Mouse (Mus musculus): Measurements from ENCODE around the gene Oxsr1. TPM values are rescaled to one million over a fixed set of nuclear protein-coding genes. Genes with fewer than 3 reads are reported as not detected.
"Not testable (repeated sequence)": the region's sequence is repeated elsewhere in the genome, so short reads cannot be mapped to it uniquely, and the experiment has no call there.

Gene Oxsr1
- total RNA-seq, 4 experiments from 2014 or later, result 52.5 to 63.2 (median 55.3) TPM

DNA sequence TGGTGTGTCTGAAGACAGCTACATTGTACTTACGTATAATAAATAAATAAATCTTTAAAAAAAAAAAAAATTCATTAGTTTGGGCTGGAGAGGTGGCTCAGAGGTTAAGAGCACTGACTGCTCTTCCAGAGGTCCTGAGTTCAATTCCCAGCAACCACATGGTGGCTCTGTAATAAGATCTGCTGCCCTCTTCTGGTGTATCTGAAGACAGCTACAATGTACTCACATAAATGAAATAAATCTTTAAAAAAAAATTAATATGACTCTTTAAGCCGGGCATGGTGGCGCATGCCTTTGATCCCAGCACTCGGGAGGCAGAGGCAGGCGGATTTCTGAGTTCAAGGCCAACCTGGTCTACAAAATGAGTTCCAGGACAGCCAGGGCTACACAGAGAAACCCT, 47.4 kb downstream of the Oxsr1 start:
- not testable (repeated sequence) for DNase-seq (ENCODE audit: low spot score)

DNA sequence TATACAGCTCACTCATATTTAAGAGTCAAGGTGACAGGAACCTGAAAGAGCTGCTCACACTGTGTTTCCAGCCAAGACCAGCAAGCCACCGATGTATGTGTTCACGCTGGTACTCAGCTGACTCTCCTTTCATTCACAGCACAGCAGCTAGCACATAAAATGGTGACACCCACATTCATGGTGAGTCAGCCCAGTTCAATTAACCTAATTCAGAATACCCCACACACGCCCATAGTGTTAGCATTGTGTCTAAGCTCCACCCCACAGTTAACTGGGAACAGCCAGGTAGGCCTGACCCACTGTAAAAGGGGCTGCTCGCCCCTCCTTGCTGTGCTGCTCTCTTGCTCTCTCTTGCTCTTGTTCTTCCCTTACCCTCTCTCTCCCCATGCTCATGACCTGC, 50.7 kb downstream of the Oxsr1 start:
- no peak for DNase-seq (ENCODE audit: low spot score)

DNA sequence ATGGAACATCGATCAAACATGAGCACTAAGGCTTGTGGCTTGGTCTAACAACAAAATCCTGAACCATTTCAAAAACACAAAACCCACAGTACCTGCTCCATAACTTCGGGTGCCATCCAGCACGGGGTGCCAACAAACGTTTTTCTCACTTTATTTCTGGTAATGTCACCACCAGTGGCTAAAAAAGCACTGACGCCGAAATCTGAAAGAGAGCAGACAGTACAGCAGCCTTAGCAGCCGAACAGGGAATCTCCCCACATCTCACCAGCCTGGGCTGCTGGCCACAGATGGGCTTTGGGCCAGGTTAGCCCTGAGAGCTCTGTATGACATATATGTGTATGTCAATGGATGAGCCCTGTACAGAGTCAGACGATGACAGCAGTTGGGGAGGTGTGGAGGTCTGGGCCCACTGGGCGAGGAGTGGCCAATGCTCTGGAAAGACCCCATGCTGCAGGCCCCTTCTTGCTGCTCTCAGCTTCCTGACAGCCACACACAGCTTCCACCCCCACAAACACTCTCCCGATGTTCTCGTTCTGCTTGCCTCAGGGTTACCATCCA, 53.6 kb downstream of the Oxsr1 start:
- no peak for DNase-seq (ENCODE audit: low spot score)

DNA sequence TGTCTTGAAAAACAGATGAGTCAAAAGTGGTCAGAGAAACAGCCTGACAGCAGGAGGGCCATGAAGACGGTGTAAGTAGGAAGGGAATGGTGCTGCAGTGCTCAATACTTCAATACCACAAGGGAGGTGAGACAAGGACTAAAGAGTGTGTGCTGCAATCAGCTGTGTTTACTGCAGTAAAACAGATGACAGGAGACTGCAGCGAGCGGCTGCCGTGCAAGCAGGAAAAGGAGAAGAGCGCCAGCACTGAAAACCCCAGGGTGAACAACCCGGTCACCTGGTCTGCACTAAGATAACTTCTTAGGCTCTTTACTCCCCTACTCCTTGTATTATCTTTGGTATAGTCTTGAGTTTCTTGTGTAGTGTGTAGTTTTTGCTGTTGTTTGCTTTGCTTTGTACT, 54.1 kb downstream of the Oxsr1 start:
- DNase-seq (ENCODE audit: low spot score), result no peak

DNA sequence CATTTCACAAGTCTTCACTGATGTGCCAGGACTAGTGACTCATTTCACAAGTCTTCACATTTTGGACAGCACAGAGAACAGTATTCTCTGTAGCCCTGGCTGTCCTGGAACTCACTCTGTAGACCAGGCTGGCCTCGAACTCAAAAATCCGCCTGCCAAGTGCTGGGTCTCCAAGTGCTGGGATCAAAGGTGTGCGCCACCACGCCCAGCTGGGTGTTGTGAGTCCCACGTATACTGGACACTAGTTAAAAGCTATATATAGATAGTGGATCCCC, 56.2 kb downstream of the Oxsr1 start:
- not testable (repeated sequence) for DNase-seq (ENCODE audit: low spot score)

DNA sequence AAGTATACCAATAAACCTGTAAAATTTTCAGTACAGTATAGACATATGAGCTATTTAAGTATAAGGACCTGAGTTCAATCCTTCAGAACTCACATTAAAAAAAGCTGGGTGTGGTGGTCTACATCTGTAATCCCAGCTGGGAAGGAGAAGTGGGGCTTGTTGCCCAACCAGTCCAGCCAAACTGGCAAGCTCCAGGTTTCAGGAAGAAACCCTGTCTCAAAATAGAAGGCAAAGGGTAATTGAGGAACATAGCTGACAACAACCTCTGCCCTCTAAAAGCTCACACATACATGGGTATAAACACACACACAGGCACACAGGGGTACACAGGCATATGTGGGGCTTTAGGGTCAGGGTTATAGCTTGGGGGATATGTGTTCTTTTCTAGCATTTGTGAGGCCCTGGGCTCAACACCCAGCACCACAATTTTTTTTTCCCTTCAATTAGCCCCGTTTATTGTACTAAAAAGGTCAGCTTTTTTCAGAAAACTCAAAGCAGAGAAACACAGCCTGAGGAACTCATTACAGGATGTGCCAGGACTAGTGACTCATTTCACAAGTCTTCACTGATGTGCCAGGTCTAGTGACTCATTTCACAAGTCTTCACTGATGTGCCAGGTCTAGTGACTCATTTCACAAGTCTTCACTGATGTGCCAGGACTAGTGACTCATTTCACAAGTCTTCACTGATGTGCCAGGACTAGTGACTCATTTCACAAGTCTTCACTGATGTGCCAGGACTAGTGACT, 56.7 kb downstream of the Oxsr1 start:
- DNase-seq (ENCODE audit: low spot score), result not testable (repeated sequence)

DNA sequence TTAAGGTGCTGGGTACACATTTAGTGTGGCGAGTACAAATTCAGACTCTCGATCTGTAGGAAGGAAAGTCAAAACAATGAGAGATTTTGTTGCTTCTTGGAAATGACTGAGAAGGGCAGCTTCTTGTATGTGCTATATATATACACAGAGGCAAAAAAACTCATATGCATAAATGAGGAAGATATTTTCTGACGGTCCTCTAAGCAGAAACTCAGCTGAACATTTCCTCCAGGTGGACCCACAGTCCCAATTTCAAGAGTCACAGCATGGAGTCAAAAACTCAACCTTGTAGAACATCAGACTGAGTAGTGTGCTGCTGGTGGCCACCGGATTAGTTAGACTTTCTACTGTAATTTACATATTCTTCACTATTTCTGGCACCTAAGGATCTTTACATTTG, 59.2 kb downstream of the Oxsr1 start:
- no peak for DNase-seq (ENCODE audit: low spot score)

DNA sequence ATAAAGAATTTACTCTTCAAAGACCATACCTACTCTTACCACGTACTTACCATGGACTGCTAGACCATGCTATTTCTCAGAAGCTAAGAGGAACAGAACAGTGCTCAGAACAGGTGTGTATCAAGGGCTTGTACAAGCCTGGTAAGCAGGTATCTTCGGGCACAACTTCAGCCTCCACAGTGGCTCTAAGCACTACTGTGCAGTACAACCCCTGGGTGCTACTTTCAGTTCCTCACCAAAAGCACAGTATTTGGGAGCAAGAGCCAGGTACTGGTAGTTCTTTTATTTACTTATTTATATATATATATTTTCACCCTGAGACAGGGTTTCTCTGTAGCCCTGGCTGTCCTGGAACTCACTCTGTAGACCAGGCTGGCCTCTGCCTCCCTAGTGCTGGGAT, 61.4 kb downstream of the Oxsr1 start:
- no peak for DNase-seq (ENCODE audit: low spot score)

DNA sequence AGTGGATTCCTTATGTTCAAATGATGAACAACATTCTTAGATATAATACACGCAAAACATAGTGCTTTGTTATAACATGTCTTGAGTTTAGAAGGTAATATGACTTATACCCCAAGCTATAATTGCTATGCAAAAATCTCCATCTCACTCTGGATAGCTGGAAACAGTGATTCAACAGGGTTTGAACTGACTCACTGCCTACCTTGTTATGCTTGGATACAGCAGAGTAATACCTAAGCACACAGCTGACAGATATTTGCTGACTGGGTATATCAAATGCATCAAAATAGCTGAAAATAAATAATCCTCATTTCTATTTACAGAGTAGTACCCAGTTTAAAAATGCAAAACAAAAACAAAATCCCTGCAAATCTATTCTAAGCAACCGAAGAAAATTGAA, 63.4 kb downstream of the Oxsr1 start:
- no peak for DNase-seq (ENCODE audit: low spot score)

DNA sequence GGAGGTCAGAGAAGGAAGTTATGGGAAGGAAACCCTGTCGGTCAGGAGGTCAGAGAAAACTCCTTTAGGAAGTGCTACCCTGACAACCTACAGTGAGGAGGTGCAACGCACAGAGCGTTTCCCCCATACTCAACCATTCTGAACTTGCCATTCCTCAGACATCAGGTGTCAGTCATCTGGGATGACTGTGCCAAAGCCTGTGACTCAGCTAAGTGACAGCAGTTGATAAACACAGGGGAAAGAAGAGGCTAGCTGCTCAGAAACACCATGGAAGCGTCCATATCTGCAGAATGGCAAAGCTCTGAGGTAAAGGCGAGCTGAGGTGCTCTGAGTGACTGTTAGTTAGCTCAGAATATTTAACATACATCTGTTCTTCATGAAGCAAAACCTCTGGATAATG, 64.1 kb downstream of the Oxsr1 start:
- no peak for DNase-seq (ENCODE audit: low spot score)

DNA sequence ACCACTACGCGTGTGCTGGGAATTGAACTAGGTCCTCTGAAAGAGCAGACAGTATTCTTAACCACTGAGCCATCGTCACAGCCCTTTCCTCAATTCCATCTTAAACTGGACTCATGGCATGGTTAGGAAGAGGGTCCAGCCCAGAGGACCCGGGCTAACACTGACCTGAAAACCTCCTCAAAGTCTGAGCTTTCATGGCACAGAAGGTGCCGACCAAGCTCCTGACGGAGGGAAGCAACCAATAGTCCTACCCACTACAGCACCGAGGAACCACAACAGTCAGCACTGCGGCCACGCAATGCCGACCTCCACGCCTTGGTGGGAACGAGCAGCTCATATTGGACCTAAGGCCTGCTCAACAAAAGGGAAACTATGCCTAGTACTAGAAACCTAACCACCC, 66.1 kb downstream of the Oxsr1 start:
- DNase-seq (ENCODE audit: low spot score), result no peak

DNA sequence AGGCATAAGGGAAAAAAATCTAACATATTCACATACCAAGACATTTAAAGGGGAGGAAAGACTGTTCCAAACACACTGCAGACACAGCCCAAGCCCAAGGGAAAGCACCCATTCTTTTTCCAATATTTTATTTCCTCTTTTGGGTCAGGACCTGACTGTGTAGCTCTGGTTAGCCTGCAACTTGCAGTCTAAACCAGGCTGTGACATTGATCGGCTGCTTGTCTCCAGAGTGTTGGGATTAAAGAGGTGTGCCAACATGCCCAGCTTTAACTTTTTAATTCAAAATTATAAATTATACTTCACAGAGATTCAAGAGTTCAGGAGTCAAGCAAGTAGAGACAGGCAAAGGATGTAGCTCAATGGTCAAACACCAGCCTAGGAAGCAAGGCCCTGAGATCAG, 67.1 kb downstream of the Oxsr1 start:
- no peak for DNase-seq (ENCODE audit: low spot score)

DNA sequence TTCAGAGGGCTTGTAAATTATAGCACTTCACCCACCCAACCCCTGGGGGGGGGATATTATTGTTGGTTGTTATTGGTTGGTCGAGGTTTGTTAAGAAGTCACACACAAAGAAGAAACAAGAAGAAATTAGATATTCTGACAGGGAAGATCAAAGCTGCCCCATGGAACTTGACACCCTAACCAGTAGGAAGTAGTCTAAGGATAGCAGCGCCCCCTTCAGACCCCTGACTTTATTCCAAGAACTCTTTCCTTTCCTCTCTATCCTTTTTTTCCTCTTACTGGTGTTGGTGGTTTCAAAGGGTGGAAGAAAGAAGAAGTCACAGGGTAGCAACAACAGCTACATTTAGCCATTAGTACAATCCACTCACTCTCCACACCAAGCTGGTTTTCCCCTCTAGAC, 68.0 kb downstream of the Oxsr1 start:
- no peak for DNase-seq (ENCODE audit: low spot score)

DNA sequence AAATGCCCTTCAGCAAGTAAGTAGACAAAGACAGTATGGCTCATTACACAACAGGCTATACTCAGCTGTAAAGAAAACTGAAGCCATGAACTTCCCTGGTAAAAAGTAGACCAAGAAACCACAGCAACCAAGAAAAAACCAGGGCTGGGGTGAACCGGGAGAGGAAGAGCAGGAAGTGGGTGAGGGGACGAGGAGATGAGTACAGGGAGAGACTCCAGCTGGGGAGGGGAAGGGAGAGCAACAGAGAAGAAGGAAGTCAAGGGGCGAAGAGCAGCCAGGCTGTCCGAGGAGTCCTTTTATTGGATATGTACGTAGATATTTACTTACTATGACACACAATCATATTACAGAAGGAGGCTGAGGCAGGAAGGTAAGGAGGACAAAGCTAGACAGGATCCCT, 74.2 kb downstream of the Oxsr1 start:
- DNase-seq (ENCODE audit: low spot score), result no peak

DNA sequence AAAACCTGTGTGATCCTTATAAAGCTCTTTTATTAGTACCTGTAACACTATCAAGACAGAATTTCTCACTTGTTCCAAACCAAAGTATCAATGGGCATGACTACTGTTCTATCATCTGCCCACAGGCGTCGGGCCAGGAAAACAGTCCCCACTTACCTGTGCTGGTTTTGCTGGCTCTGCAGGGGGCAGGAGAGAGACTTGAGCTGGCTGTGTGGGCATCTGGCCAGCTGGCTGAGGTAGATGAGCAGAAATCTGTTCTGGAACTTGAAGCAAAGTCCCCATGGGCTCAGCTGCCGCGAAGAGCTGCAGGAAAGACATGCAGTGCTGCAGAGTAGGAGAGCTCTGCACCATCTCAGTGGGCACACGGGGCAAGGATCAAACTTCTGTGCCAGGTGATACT, 75.4 kb downstream of the Oxsr1 start:
- DNase-seq (ENCODE audit: low spot score), result no peak

DNA sequence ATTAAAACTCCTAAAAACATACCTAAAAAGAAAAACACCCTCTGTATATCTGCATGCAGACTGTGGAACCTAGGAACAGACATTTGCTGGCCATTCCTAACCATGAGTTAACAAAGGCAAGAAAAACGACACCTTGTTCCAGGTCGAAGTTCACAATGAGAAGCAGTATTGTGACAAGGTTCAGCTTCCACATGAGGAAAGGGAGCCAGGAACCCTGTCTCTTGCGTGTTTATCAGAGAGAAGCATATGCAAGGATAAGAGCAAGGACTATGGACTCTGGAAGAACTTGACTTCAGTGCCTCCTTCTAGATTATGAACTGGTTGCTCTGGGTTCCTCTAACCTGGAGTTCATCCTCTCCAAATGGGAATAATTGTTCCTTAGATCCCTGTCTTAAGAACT, 78.2 kb downstream of the Oxsr1 start:
- DNase-seq (ENCODE audit: low spot score), result no peak

DNA sequence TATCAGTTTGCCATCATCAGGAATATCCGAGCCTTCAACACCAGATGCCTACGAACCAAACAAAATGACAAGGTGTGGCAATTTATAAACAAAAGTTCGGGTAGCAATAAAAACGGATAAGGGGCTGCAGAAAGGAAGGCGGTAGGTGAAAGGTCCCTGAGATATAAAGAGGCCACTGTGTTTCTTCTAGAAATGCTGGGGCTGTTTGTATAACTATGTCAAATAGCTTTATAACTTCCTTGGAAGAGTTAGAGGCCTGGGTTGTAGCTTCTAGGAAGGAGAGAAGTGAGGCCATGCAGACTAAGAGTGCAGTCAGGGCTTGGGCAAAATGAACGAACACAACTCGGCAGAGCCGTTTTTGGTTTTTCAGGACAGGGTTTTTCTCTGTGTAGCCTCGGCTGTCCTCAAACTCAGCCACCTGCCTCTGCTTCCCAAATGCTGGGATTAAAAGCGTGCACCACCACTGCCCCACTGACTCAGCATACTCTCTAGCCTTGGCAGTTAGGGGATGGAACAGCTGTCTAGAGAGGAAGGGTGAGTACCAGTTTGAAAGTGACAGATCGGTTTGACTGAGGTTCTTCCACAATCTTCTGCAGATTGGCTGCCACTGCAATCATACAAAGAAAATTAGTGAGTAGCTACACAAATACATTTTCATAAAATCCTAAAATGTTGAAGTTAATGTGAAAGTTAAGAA, 80.9 kb downstream of the Oxsr1 start:
- DNase-seq (ENCODE audit: low spot score), result no peak

DNA sequence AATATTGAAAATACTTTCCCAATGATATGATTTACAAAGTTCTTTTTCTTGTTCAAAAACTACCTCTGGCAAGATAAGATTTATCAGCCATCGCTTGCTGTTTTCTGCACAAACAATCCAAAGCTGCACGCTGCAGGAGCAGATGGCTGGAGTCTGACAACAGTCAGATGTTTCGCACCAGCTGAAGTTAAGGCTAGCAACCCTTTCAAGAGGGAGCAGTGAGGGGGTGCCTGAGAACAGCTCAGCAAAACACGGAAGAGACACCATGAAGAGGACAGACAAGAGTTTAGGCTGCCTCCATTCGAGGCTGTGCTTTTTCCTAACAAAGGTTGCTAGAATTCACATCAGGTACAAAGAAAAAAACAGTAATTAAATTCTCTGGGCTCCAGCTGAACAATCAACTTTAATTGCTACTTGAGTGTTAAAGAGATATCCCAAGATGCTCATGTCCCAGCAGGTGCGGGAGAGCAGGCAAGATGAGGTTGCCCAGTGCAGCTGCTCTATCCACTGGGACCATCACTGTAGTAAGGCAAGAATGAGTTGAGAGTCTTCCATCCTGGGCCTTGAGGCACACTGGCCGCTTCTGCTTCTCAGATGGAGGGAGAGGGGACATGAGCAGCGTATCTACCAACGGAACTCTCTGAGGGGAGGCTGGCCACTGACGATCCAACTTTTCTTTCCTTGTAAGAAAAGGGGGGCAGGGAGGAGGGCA, 81.8 kb downstream of the Oxsr1 start:
- no peak for DNase-seq (ENCODE audit: low spot score)

DNA sequence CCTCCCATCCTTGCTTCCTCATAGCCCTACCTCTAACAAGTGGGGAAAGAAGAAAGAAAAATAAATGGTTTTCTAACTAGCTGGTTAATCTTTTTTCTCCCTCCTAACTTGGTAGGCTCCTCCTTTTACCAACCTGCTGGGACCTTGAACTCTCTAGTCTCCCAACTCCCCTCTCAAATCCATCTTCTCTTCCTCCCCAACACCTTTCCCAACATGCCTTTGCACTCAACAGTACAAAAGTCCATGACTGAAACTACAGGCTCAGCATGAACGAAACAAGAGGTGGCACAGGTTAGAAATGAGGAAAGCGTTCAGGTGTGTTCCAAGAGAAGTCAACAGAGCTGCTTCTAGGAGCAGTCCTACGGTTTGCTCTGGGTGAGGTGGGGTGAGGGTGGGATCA, 83.0 kb downstream of the Oxsr1 start:
- DNase-seq (ENCODE audit: low spot score), result no peak

DNA sequence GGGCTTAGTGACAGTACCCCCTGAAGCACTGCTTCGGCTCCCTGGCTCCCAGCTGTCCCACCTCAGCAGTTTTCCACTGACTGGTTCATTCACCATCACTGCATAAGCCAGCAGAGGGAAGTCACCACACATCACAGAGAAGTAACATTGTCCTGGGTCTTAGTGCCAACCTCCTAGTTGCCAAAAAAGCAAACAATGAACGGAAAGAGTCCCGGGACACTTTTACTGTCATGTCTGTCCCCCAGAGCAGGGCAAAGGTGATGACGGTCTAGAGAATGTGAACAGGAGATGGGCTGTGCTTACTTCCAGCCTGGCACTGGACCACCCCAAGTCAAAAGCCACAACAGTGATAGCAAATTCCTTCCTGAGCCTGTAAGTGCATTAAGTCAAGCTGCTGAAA, 83.4 kb downstream of the Oxsr1 start:
- no peak for DNase-seq (ENCODE audit: low spot score)

DNA sequence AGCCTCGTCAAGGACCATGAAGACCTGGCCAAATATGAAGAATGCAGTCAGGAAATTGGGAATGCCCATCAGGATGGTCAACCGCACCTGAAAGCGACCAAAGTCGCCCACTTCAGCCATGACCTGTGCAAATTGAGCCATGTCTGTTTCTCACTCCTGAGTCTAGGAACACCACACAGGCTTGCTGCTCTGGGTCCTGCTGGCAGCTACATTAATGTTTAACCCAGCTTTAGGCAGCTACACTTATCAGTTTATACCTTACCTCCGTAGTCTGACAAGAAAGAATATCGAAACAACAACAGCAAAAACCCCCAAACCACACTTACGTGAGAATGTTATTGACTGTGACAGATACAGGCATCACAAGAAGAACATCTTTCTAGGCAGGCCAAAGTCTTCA, 90.7 kb downstream of the Oxsr1 start:
- no peak for DNase-seq (ENCODE audit: low spot score)

DNA sequence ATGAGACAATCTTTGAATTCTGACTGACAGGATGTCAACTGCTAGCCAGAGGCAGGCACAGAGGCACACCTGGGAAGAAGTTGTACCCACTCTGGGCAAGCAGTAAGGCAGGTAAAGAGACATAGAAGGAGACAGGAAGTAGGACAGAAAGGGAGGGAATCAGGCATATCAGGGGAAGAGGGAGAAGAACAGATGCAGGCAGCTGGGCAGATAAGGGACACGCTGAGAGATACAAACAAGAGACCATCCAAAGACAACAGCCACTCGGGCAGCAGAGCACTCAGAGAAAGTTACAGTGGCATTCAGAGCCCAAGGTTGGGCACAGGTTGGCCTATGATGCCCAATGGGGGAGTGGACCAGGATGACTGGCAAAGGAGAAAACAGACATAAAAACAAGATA, 91.4 kb downstream of the Oxsr1 start:
- no peak for DNase-seq (ENCODE audit: low spot score)

DNA sequence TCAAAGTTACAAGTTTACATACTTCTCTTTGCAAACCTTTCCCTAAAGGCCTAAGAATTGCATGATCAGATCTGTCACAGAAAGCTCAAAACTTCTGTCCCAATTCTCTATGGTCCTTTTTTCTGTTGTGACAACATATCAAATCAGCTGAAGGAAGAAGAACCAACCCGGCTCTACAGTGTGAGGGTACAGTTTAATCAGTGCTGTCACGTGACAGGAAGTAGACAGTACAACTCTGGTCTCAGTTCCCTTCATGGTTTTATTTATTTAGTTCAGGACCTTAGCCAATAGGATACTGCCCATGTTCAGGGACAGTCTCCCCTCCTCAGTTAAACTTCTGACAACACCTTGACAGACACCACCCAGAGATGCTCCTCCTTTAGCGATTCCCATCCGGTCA, 102.0 kb downstream of the Oxsr1 start:
- no peak for DNase-seq (ENCODE audit: low spot score)
